Mouse (Mus musculus) C2C12 (cell line): Measurements from ENCODE around the gene Sh3gl3.

Experiments used
- CEBPB ChIP-seq: IDR thresholded peaks from one replicate; pipeline ENCODE4 v1.6.1; 2011; ENCODE audit warnings: low read depth, mild to moderate bottlenecking, control low read depth, moderate library complexity
- CTCF ChIP-seq: IDR thresholded peaks from one replicate; pipeline ENCODE4 v1.5.1; 2011; ENCODE audit not compliant: control insufficient read depth, insufficient read depth, insufficient read length
- FOSL1 ChIP-seq: IDR thresholded peaks from one replicate; pipeline ENCODE4 v1.8.0; 2011; ENCODE audit warnings: mild to moderate bottlenecking, low read length; ENCODE audit not compliant: poor library complexity, insufficient read depth, severe bottlenecking
- MAX ChIP-seq: IDR thresholded peaks from one replicate; pipeline ENCODE4 v1.6.1; 2011; ENCODE audit warnings: mild to moderate bottlenecking, control low read depth
- MYOD1 ChIP-seq: IDR thresholded peaks from one replicate; pipeline ENCODE4 v1.6.1; 2011; ENCODE audit warnings: low read depth; ENCODE audit not compliant: control insufficient read depth, insufficient read length
- MYOG ChIP-seq: IDR thresholded peaks from one replicate; pipeline ENCODE4 v1.6.1; 2011; ENCODE audit not compliant: control insufficient read depth, insufficient read length; ENCODE audit errors: extremely low read depth
- USF1 ChIP-seq: IDR thresholded peaks from one replicate; pipeline ENCODE4 v1.6.1; 2011; ENCODE audit warnings: low read depth, mild to moderate bottlenecking, control low read depth, moderate library complexity

DNA sequence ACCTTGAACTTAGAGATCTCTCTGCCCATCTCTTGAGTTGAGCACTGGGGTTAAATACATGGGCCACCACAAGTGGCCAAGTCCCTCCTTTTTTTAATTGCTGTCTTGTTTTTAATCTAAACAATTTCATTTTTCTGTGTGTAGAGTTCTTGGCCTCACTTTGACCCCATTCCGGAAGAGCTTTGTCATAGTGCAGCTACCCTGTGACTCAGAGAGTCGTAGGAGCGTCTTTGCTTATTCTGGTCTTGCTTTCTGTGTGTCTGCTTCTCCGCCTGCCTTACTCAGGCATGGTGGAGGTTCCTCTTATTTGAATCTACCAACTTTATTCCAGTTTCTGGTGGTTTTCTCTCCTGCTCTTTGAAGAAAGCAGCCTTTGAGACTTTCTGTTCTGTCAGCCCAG is 18.9 kb downstream of the Sh3gl3 start:
- TF ChIP-seq CTCF (no peak), MAX (no peak), MYOD1 (no peak), USF1 (no peak), MYOG (no peak), FOSL1 (no peak), CEBPB (no peak)
